Mouse (Mus musculus): Measurements from ENCODE around the gene Arf3.

The Arf3 gene

DNA sequence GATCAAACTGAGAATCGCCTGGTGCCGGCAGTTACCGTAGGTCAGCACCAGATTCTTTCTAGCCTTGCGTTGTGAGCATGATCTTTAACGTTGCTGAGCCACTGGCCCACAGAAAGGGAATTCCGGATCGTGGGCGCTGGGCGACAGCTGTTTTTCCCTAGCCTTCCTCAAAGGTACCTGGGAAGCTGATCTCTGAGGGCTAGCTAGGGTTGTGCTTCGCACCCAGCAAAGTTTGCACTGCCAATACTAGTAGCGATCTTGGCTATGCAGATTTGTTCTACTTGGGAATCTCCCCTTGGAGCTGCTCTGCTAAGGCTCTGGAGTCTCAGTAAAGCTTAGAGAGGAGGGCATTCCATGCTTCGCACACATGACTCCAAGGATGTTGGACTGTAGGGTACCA, 28.2 kb upstream of the Arf3 start:
- no peak for DNase-seq (ENCODE audit: extremely low spot score, low read depth, low spot score)

DNA sequence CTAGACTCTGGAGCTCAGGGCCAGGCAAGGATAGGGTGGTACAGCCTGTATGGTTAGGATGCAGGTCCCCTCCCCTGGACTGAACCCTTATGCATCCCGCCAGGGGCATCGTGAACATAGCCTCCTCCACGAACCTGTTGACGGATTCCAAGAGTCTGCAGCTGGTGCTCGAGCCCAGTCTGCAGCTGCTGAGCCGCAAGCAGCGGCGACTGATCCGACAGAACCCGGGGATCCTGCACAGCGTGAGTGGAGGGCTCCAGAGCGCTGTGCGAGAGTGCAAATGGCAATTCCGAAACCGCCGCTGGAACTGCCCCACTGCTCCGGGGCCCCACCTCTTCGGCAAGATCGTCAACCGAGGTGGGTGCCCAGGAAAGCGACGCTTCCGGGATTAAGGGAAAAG, 27.7 kb upstream of the Arf3 start:
- no peak for DNase-seq (ENCODE audit: extremely low spot score, low read depth, low spot score)

DNA sequence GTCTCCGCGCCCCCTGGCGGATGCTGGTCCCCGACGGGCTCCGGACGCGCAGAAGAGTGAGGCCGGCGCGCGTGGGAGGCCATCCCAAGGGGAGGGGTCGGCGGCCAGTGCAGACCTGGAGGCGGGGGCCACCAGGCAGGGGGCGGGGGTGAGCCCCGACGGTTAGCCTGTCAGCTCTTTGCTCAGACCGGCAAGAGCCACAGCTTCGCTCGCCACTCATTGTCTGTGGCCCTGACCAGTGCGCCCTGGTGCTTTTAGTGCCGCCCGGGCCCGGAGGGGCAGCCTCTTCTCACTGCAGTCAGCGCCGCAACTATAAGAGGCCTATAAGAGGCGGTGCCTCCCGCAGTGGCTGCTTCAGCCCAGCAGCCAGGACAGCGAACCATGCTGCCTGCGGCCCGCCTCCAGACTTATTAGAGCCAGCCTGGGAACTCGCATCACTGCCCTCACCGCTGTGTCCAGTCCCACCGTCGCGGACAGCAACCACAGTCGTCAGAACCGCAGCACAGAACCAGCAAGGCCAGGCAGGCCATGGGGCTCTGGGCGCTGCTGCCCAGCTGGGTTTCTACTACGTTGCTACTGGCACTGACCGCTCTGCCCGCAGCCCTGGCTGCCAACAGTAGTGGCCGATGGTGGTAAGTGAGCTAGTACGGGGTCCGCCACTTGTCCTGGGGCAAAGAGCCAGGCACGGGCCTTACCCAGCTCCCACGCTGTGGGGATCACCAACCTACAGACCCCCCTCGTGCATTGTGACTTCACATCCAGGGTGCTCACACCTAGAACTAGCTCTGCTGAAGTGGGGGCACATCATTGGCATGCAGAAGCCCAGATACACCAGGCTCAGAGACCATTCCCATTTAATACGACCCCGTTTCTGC, 26.9 kb upstream of the Arf3 start, which contains the start of gene Wnt1:
Gene Wnt1 (plus strand): TSS at position 197 of the 875 bp plus-strand sequence.
- no peak for DNase-seq (ENCODE audit: extremely low spot score, low read depth, low spot score)

DNA sequence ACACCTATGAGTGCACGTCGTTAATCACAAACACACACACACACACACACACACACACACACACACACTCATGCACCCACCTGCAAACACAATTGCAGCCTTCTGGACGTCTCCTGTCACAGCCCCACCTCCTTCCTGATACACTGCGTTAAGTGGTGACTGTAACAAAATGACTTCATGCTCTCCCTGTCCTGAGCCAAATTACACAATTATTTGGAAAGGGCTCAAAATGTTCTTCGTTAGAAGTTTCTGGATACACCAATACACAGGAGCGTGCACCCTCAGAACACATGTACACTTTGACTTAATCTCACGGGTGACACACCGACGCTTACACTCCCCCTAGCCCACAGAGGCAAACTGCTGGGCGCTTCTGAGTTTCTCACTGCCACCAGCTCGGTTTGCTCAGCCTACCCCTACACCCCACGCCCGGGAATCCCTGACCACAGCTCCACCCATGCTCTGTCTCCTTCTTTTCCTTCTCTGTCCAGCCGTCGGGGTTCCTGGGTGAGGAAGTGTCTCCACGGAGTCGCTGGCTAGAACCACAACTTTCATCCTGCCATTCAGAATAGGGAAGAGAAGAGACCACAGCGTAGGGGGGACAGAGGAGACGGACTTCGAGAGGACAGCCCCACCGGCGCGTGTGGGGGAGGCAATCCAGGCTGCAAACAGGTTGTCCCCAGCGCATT, 26.1 kb upstream of the Arf3 start:
- DNase-seq (ENCODE audit: extremely low spot score, low read depth, low spot score), result no peak

DNA sequence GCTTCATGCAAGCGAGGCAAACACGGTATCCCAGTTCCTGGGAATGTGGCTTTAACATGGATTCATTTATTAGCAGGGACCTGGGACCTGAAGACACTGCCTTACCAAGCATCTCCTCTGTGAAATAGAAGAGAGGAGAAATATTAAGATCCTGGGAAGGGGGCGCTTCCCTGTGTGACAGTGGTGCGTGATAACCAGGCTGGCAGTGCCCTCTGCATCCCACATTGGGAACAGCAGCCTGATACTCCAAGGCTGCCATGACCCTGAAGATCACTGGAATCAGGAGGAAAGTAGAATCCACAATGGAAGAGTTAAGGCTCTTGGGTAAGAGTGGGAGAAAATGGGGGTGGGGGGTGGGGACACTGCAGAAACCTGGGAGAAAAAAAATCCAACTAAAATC, 24.9 kb upstream of the Arf3 start:
- DNase-seq (ENCODE audit: extremely low spot score, low read depth, low spot score), result no peak

GRCm38 (mm10) chr15:98785744-98786143, 22.7 kb upstream of the Arf3 start:
- no peak for DNase-seq (ENCODE audit: extremely low spot score, low read depth, low spot score)

GRCm38 (mm10) chr15:98781166-98781565, 18.2 kb upstream of the Arf3 start:
- no peak for DNase-seq (ENCODE audit: extremely low spot score, low read depth, low spot score)

GRCm38 (mm10) chr15:98780573-98780972, 17.6 kb upstream of the Arf3 start:
- DNase-seq (ENCODE audit: extremely low spot score, low read depth, low spot score), result no peak

DNA sequence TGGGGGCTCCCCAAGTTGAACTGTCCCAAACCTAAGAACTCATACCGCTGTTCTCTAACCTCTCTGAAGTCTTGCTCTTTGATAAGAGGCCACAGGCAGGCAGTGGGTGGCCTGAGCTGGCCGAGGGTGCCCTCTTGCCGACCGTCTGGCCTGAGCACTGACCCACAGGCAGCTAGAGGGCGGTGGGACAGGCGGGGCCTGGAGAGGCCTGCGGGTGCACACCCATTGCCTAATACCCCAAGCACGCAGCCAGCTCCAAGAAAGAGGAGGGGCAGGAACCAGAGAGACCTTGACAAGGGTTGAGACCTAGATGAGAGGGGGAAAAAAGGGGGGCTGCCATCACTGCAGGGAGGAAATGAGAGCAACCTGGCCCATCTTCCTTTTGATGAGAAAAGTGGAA, 17.1 kb upstream of the Arf3 start:
- DNase-seq (ENCODE audit: extremely low spot score, low read depth, low spot score), result no peak

- DNase-seq (ENCODE audit: extremely low spot score, low read depth, low spot score), result no peak
These were observed 15.8 kb upstream of the Arf3 start for GRCm38 (mm10) chr15:98778806-98779205.

DNA sequence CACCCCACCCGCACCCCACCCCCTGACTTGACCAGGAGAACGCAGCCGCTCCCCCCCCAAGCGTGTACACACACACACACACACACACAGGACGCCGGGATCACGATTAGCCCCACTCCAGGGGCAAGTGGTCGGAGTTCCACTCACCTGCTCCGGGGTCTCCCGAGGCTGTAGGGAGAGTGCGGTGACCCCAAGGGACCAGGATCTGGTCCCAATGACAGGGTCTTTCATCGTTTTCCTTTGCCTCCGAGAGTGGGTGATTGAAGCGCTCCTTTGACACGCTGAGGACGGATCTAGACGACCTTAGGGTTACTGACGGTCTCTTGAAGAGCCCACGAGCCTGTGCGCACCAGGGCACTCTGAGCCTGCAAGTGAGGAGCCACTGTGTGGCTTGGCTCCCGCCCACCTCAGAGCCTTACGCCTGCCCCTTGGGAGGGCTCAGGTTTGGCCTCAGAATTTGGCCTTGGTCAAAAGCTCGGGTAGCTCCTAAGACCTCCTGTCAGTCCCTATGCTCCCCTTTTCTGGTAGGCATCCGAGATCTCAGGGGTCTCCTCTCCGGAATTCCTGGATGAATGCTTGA, 15.3 kb upstream of the Arf3 start:
- no peak for DNase-seq (ENCODE audit: extremely low spot score, low read depth, low spot score)

DNA sequence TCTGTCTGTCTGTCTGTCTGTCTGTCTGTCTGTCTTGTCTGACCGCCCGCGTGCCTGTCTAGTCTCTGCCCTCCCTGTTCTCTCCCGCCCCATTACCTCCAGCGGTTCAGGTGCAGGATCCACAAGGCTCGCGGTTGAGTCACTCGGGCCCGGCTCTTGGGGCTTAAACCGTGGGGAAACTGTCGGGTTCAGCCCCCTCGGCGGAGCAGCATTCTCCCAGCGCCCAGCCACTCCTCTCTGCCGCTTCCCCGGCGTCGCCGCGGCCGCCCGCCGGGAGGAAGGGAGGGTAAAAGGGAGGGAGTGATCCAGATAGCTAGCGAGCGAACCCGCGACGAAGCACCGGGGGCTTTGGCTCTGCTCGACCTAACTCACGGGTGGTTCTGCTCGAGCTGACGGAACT, 14.7 kb upstream of the Arf3 start, which contains the start of gene Wnt10b:
Gene Wnt10b (minus strand): TSS at position 389 of the 400 bp plus-strand sequence.
- DNase-seq (ENCODE audit: extremely low spot score, low read depth, low spot score), result no peak

GRCm38 (mm10) chr15:98777005-98777616, 14.1 kb upstream of the Arf3 start:
- DNase-seq (ENCODE audit: extremely low spot score, low read depth, low spot score), result no peak

DNA sequence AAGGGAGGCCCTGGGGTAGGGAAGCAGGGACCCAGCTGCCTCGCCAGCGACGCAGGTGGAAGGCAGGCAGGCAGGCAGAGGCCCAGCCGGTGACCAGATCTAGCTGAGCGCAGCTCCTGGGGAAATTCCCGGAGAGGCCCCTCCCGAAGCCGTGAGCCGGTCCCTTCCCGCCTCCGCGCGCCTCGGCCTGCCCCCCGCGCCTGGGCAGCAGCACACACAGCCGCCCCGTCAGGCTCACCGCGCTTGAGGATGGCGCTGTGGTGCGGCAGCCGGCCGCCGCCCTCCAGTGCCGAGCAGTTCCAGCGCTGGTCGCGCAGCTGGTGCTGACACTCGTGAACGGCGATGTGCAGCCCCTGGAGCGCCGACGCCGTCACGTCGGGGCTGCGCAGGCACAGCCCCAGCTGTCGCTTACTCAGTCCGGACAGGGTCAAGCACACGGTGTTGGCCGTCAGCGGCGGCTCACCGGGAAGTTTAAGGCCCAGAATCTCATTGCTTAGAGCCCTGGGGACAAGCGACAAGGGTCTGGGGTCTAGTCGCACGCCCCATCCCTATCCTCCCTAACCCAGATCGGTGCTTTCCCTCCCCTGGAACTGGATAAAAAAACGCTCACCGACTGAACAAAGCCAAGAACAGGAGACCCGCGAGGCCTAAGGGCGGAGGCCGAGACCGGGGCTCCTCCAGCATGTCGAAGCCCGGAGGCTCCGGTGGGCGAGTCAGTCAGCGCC, 13.4 kb upstream of the Arf3 start:
- DNase-seq (ENCODE audit: extremely low spot score, low read depth, low spot score), result no peak

GRCm38 (mm10) chr15:98775533-98775932, 12.5 kb upstream of the Arf3 start:
- no peak for DNase-seq (ENCODE audit: extremely low spot score, low read depth, low spot score)

GRCm38 (mm10) chr15:98774096-98774495, 11.1 kb upstream of the Arf3 start:
- no peak for DNase-seq (ENCODE audit: extremely low spot score, low read depth, low spot score)

- no peak for DNase-seq (ENCODE audit: extremely low spot score, low read depth, low spot score)
These were observed 9.6 kb upstream of the Arf3 start for GRCm38 (mm10) chr15:98772511-98773211.

DNA sequence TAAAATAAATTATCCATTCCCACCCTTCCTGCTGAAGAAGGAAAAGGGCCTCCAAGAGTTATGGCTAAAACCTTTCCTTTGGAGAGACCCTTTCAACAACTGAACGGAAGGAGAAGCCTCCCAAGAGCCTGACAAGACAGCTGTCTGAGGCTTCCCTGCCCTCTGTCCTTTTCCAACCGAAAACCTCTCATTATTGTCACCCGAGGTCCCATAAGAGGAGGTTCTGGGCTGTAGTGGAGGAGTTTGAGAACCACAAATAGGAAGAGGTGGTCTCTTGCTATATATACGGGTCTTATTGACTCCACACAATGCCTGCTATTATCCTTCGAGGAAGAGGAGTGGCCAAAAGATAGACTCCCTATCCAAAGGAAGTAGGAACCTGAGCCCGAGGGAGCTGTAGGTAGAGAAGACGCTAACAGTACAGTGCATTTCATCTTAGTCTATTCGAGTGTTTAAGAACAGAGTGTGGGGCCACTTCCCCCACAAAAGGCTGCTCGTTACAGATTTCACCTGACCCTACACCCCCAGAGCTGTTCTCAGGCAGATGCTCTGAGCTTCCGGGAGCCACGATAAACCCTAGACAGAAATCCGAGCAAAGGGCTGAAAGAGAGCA, 8.9 kb upstream of the Arf3 start:
- no peak for DNase-seq (ENCODE audit: extremely low spot score, low read depth, low spot score)

DNA sequence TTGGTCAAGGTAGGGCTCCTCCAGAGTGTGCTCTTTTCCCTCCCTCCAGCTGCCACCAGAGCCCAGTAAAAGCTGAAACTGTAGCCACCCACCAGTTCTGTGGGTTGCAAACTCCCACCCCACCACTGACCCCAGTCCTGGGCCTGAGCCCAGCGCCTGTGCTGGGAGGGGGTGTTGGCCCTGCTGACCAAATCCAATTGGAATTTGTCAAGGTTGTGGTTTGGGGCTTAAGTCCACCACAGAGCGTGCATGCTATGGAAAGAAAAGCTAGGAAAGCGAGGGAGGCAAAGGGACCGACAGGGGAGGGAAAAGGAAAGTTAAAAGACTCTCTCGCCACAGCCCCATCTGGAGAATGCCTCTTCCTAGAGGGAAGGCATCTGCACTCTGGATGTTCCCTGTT, 5.2 kb upstream of the Arf3 start:
- no peak for DNase-seq (ENCODE audit: extremely low spot score, low read depth, low spot score)

DNA sequence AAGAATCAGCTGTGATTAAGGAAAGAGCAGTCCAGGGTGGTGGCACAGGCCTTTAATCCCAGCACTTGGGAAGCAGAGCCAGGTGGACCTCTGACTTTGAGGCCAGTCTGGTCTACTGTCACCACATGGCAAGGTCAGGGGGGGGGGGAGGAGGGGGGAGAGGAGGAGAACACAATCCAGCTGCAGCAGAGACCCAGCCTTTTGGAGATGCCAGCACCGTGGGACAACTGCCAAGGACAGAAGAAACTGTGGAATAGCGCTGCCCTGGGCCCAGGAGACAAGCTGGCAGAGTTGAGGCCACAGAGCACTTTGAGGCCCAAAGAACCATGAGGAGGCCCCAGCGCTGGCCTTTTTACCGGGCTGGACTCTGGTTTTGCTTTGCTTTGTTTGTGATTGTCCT, 2.9 kb upstream of the Arf3 start:
- no peak for DNase-seq (ENCODE audit: extremely low spot score, low read depth, low spot score)

Data from hindlimb bud, embryonic 11.5 days (tissue).